Mouse (Mus musculus): ENCODE data around the gene Rbfox3.
A peak's percentile ranks its signal among the peaks of the same experiment; 100 is the strongest.

The Rbfox3 gene

GRCm38 (mm10) chr11:118576611-118577010 lies 334.8 kb downstream of the Rbfox3 start:
- Histone ChIP-seq H3K36me3 (ENCODE audit: control insufficient read depth, insufficient read depth, low read length, poor library complexity, severe bottlenecking) (no peaks in the 10 kb centered on the region), H3K27me3 (ENCODE audit: control insufficient read depth, insufficient read depth, low read length, poor library complexity, severe bottlenecking) (no peaks in the 10 kb centered on the region)
- DNase-seq (ENCODE audit: low read depth, low spot score), result no peak

GRCm38 (mm10) chr11:118574418-118574817 lies 337.0 kb downstream of the Rbfox3 start:
- H3K27me3 ChIP-seq (ENCODE audit: control insufficient read depth, insufficient read depth, low read length, poor library complexity, severe bottlenecking), result no peaks in the 10 kb centered on the region
- H3K36me3 ChIP-seq (ENCODE audit: control insufficient read depth, insufficient read depth, low read length, poor library complexity, severe bottlenecking), result no peaks in the 10 kb centered on the region
- no peak for DNase-seq (ENCODE audit: low read depth, low spot score)

DNA sequence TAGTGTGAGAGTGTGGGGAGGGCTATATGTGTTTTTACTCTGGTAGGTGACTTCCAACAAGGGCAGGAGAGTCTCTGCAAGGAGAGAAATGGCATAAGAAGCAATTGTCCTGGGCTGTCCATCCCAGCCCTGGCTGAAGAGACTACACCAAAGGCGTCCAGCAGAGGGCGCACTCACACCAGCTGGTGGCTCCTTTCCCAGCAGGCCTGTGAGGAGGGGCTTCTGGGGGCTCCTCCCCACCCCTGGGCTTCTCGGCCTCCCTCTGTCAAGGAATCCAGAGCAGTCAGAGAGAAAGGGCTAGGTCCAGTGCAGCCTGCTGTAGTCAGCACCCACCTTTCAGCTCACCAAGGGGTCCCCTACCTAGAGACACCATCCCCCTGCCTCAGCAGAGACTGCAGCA lies 337.8 kb downstream of the Rbfox3 start:
- Histone ChIP-seq H3K36me3 (ENCODE audit: control insufficient read depth, insufficient read depth, low read length, poor library complexity, severe bottlenecking) (no peaks in the 10 kb centered on the region), H3K27me3 (ENCODE audit: control insufficient read depth, insufficient read depth, low read length, poor library complexity, severe bottlenecking) (no peaks in the 10 kb centered on the region)
- peak; percentile 37 for DNase-seq (ENCODE audit: low read depth, low spot score)

DNA sequence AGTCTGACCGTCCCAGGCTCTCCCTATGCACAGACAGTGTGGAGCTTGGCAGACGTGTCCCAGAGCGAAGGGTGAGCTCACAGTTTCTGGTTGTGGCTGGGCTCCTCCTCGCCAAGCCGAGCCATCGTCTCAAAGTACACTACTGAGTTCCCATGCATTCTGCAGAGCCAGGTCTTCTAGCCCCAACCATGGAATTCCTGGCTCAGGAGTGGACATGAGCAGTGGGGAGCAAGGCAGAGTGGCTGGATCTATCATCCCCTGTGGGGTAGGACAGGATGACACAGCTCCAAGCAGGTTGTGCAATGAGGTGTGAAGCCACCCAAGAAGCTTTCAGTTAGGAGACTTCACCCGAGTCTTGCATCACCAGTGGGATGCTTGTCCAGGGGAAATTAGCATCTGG lies 338.4 kb downstream of the Rbfox3 start:
- DNase-seq (ENCODE audit: low read depth, low spot score), result no peak
- no peaks in the 10 kb centered on the region for H3K36me3 ChIP-seq (ENCODE audit: control insufficient read depth, insufficient read depth, low read length, poor library complexity, severe bottlenecking)
- no peaks in the 10 kb centered on the region for H3K27me3 ChIP-seq (ENCODE audit: control insufficient read depth, insufficient read depth, low read length, poor library complexity, severe bottlenecking)

GRCm38 (mm10) chr11:118570164-118570563 lies 341.2 kb downstream of the Rbfox3 start:
- Histone ChIP-seq H3K27me3 (ENCODE audit: control insufficient read depth, insufficient read depth, low read length, poor library complexity, severe bottlenecking) (no peaks in the 10 kb centered on the region), H3K36me3 (ENCODE audit: control insufficient read depth, insufficient read depth, low read length, poor library complexity, severe bottlenecking) (no peaks in the 10 kb centered on the region)
- no peak for DNase-seq (ENCODE audit: low read depth, low spot score)

DNA sequence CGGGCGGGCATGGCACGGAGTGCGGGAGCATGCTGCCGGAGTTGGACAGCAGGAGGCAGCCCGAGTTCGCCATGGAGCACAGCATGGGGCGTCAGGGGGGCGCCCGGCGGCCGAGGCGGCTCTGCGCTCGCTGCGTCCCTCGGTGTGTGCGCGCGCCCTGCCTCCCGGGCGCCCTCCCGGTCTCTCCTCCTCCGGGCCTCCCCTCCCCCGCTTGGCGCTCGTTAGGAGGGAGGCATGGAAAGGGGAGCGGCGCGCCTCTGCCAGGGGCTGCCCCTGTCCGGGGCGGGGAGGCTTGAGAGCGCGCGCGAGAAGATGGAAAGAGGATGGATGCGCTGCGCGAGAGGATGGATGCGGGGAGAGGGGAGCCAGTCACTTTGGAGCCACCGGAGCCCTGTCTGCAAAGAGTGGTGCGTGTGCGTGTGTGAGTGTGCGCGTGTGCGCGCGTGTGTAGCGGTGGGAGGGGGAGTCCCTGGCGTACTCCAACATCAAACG lies 341.8 kb downstream of the Rbfox3 start:
- no peak for DNase-seq (ENCODE audit: low read depth, low spot score)
- Histone ChIP-seq H3K36me3 (ENCODE audit: control insufficient read depth, insufficient read depth, low read length, poor library complexity, severe bottlenecking) (no peaks in the 10 kb centered on the region), H3K27me3 (ENCODE audit: control insufficient read depth, insufficient read depth, low read length, poor library complexity, severe bottlenecking) (no peaks in the 10 kb centered on the region)

DNA sequence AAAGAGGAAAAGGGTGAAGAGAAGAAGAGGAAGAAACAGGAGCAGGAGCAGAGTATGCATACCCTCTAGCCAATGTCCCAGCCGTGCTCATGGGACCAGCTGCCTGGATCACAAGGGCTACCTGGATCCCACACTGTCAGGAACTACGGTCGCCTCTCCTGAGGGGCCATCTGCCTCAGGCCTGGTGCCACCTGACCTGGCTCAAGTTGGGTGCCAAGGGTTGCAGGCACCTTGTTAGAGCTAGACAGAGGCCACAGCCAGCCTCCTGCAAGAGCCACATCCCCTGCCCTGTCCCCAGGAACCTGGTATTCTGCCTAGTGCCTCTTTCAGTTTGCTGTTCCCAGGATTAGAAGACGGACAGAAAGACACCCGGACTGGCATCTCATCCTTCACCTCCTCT lies 347.5 kb downstream of the Rbfox3 start:
- Histone ChIP-seq H3K36me3 (ENCODE audit: control insufficient read depth, insufficient read depth, low read length, poor library complexity, severe bottlenecking) (no peaks in the 10 kb centered on the region), H3K27me3 (ENCODE audit: control insufficient read depth, insufficient read depth, low read length, poor library complexity, severe bottlenecking) (no peaks in the 10 kb centered on the region)
- DNase-seq (ENCODE audit: low read depth, low spot score), result no peak

DNA sequence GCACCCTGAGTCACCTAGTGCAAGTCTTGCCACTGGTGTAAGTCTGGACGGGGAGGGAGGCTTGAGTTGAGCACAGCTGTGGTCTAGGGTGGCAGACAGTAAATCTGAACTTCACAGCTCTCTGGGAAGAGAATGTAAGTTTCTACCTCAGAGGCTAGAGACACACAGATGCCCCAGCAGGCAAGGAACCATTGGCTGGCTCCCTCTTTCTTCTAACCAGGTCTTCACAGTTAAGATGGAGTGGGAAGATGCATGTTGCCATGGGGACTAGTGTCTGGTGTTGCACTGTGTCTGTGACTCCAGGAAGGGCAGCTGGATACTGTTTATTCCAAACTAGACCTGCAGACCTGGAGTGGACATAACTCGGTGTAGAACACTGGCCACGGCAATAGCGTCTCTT lies 348.6 kb downstream of the Rbfox3 start:
- DNase-seq (ENCODE audit: low read depth, low spot score), result no peak

GRCm38 (mm10) chr11:118558193-118558592 lies 353.2 kb downstream of the Rbfox3 start:
- no peaks in the 10 kb centered on the region for H3K27me3 ChIP-seq (ENCODE audit: control insufficient read depth, insufficient read depth, low read length, poor library complexity, severe bottlenecking)
- no peak for DNase-seq (ENCODE audit: low read depth, low spot score)
- H3K36me3 ChIP-seq (ENCODE audit: control insufficient read depth, insufficient read depth, low read length, poor library complexity, severe bottlenecking), result no peaks in the 10 kb centered on the region

More for the DNA sequence above, 348.6 kb downstream of the Rbfox3 start:
- no peaks in the 10 kb centered on the region for H3K27me3 ChIP-seq (ENCODE audit: control insufficient read depth, insufficient read depth, low read length, poor library complexity, severe bottlenecking)
- no peaks in the 10 kb centered on the region for H3K36me3 ChIP-seq (ENCODE audit: control insufficient read depth, insufficient read depth, low read length, poor library complexity, severe bottlenecking)

GRCm38 (mm10) chr11:118555631-118556030 lies 355.8 kb downstream of the Rbfox3 start:
- Histone ChIP-seq H3K36me3 (ENCODE audit: control insufficient read depth, insufficient read depth, low read length, poor library complexity, severe bottlenecking) (no peaks in the 10 kb centered on the region), H3K27me3 (ENCODE audit: control insufficient read depth, insufficient read depth, low read length, poor library complexity, severe bottlenecking) (no peaks in the 10 kb centered on the region)
- no peak for DNase-seq (ENCODE audit: low read depth, low spot score)

DNA sequence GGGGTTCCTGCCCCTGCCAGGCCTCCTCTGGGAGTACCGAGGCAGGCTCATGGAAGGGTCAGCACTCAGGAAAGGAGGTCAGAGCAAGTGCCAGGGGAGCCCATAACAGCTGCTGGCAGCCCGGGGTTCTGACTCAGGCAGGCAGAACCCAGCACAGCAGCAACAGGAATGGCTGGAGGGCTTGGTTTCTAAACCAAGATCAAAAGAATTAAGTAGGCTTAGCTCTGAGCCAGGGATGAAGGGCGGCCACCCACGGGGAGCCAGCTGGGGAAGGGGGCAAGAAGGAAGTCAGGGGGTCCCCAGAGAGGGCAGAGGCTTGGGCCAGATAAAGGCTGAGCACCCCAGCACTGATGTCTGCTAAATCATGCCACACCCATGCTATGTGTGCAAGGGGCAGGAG lies 356.9 kb downstream of the Rbfox3 start:
- DNase-seq (ENCODE audit: low read depth, low spot score), result no peak
- Histone ChIP-seq H3K27me3 (ENCODE audit: control insufficient read depth, insufficient read depth, low read length, poor library complexity, severe bottlenecking) (no peaks in the 10 kb centered on the region), H3K36me3 (ENCODE audit: control insufficient read depth, insufficient read depth, low read length, poor library complexity, severe bottlenecking) (no peaks in the 10 kb centered on the region)

DNA sequence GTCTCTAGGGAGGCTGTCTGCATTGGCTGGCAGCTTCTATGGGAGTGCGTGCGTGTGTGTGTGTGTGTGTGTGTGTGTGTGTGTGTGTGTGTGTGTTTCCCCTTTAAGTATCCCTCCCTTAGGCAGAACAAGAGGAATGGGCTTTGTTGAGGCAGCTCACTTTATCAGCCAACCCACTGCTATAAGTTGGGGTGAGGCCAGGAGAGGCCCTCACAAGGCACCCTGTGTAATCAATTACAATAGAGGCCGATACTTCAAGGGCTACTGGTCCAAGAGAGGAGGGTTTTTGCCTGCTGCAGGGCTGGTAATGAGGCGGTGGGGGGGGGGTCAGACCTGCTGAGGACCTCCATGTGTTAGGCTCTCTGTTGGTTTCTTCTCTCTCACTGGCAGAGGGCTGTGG lies 357.5 kb downstream of the Rbfox3 start:
- Histone ChIP-seq H3K27me3 (ENCODE audit: control insufficient read depth, insufficient read depth, low read length, poor library complexity, severe bottlenecking) (no peaks in the 10 kb centered on the region), H3K36me3 (ENCODE audit: control insufficient read depth, insufficient read depth, low read length, poor library complexity, severe bottlenecking) (no peaks in the 10 kb centered on the region)
- DNase-seq (ENCODE audit: low read depth, low spot score), result no peak

DNA sequence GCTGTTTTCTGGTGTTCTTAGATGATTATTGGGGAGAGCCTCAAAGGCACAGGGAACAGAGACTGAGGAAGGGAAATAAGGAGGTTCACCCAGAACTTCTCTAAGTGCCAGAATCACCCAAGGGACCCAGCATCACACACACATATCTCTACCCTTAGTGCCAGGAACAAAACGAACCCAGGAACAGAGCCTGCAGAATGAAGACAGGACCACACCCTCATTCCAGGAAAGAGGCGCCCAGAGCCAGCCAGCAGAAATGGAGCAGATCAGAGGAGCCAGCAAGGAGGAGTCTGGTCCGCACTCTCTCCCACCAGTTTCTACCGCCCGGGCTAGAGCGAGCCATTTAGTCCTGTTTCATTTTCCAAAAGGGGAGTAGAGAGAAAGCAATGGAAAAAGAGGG lies 358.4 kb downstream of the Rbfox3 start:
- DNase-seq (ENCODE audit: low read depth, low spot score), result no peak
- no peaks in the 10 kb centered on the region for H3K36me3 ChIP-seq (ENCODE audit: control insufficient read depth, insufficient read depth, low read length, poor library complexity, severe bottlenecking)
- H3K27me3 ChIP-seq (ENCODE audit: control insufficient read depth, insufficient read depth, low read length, poor library complexity, severe bottlenecking), result no peaks in the 10 kb centered on the region

- no peak for DNase-seq (ENCODE audit: low read depth, low spot score)
- Histone ChIP-seq H3K36me3 (ENCODE audit: control insufficient read depth, insufficient read depth, low read length, poor library complexity, severe bottlenecking) (no peaks in the 10 kb centered on the region), H3K27me3 (ENCODE audit: control insufficient read depth, insufficient read depth, low read length, poor library complexity, severe bottlenecking) (no peaks in the 10 kb centered on the region)
Measured at GRCm38 (mm10) chr11:118552478-118552877, 358.9 kb downstream of the Rbfox3 start.

- Histone ChIP-seq H3K27me3 (ENCODE audit: control insufficient read depth, insufficient read depth, low read length, poor library complexity, severe bottlenecking) (no peaks in the 10 kb centered on the region), H3K36me3 (ENCODE audit: control insufficient read depth, insufficient read depth, low read length, poor library complexity, severe bottlenecking) (no peaks in the 10 kb centered on the region)
- no peak for DNase-seq (ENCODE audit: low read depth, low spot score)
Measured at GRCm38 (mm10) chr11:118551705-118552104, 359.7 kb downstream of the Rbfox3 start.

- no peaks in the 10 kb centered on the region for H3K36me3 ChIP-seq (ENCODE audit: control insufficient read depth, insufficient read depth, low read length, poor library complexity, severe bottlenecking)
- DNase-seq (ENCODE audit: low read depth, low spot score), result peak; percentile 6
- no peaks in the 10 kb centered on the region for H3K27me3 ChIP-seq (ENCODE audit: control insufficient read depth, insufficient read depth, low read length, poor library complexity, severe bottlenecking)
Measured at GRCm38 (mm10) chr11:118550773-118551520, 360.4 kb downstream of the Rbfox3 start.

Data from splenic B cell, adult 2 months (primary cell).